8 mouse cellular contexts compared by ENCODE assay signal in the genomic region with DNA sequence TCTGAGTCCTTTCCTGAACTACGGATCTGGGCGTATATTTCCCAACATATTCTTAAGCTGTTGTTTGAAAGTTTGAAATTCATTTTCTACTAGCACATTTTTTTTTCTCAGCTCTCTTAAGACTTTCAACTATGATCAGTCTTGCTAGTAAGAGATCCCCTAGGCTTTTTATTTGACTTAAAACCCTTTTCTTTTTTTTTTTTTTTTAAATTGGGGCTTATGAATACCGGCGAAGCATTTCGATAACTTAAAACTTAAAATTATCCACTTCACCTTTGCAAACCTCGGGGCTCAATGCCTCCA. TPM values are rescaled to one million over a fixed set of nuclear protein-coding genes. Genes with fewer than 3 reads are reported as not detected.
DNase-seq lines count a peak whose midpoint lies in the region; ATAC-seq and TF ChIP-seq lines count a peak whose summit lies in the region.

No protein-coding gene starts in this region.

- H3K4me2 ChIP-seq in hindbrain, postnatal 0 days (ENCODE audit: low read depth, low read length): peak overlapping the region; percentile 63
- H3K4me2 ChIP-seq in midbrain, postnatal 0 days (ENCODE audit: low read depth, low read length, poor library complexity, severe bottlenecking): peak overlapping the region; percentile 81

- H3K27me3 ChIP-seq in embryonic facial prominence, embryonic 10.5 days (replicated peaks; ENCODE audit: low read depth, poor library complexity, severe bottlenecking): no peaks in the 10 kb centered on the region
- H3K27me3 ChIP-seq in hindbrain, postnatal 0 days (ENCODE audit: insufficient read depth, low read length): no peaks in the 10 kb centered on the region
- no peaks in the 10 kb centered on the region; the same call in 1 of the 2 replicates for H3K27me3 ChIP-seq in midbrain, postnatal 0 days (ENCODE audit: insufficient read depth, low read length)

- no peak for ATAC-seq in hindbrain, postnatal 0 days
- ATAC-seq in midbrain, postnatal 0 days (ENCODE audit: low FRiP score): no peak

- peak overlapping the region; percentile 93 for H3K27ac ChIP-seq in left cerebral cortex, adult 2 months
- H3K27ac ChIP-seq in embryonic facial prominence, embryonic 10.5 days (replicated peaks): peak overlapping the region; percentile 99
- H3K27ac ChIP-seq in hindbrain, postnatal 0 days: peak overlapping the region; percentile 99
- H3K27ac ChIP-seq in midbrain, postnatal 0 days (ENCODE audit: low read depth, low read length): peak overlapping the region; percentile 93; the same call in 1 of the 2 replicates

- H3K4me3 ChIP-seq in left cerebral cortex, adult 2 months: peak overlapping the region; percentile 64
- H3K4me3 ChIP-seq in embryonic facial prominence, embryonic 10.5 days: peak overlapping the region; percentile 97
- H3K4me3 ChIP-seq in hindbrain, postnatal 0 days (ENCODE audit: low read length): peak overlapping the region; percentile 92
- H3K4me3 ChIP-seq in midbrain, postnatal 0 days (ENCODE audit: low read depth, low read length): peak overlapping the region; percentile 83

- peak overlapping the region; percentile 86; the same call in 1 of the 2 replicates for H3K9ac ChIP-seq in hindbrain, postnatal 0 days (replicated peaks; ENCODE audit: low read length)
- peak overlapping the region; percentile 78; the same call in 1 of the 2 replicates for H3K9ac ChIP-seq in midbrain, postnatal 0 days (replicated peaks; ENCODE audit: low read length, poor library complexity, severe bottlenecking)

- peaks cover 46% of the 10 kb centered on the region for H3K4me1 ChIP-seq in embryonic facial prominence, embryonic 10.5 days
- 0 out of 2 replicates have a peak, but pooled peaks cover 3% of the 10 kb centered on the region for H3K4me1 ChIP-seq in hindbrain, postnatal 0 days (ENCODE audit: insufficient read depth, low read length)
- no peaks in the 10 kb centered on the region for H3K4me1 ChIP-seq in midbrain, postnatal 0 days (ENCODE audit: insufficient read depth, low read length)

- intact Hi-C loops in left cerebral cortex, adult 2 months (cut with DNase I): loop anchor here (1.0 kb wide), 2 partner anchors 165 to 218 kb away; no protein-coding TSS in a partner anchor
- intact Hi-C loops in left cerebral cortex, postnatal 10 days (cut with DNase I): loop anchor here (5.0 kb wide), 1 partner anchor 165 kb away; no protein-coding TSS in a partner anchor

- 8% methylated on average over 6 of the region's 6 CpGs for WGBS in embryonic facial prominence, embryonic 10.5 days
- 4% methylated on average over 6 of the region's 6 CpGs for WGBS in hindbrain, postnatal 0 days
- 2% methylated on average over 6 of the region's 6 CpGs for WGBS in midbrain, postnatal 0 days

- DNase-seq in left cerebral cortex, adult 2 months (ENCODE audit: extremely low spot score in 1 of 2, low spot score in 2 of 2): no peak
- DNase-seq in left cerebral cortex, postnatal 10 days (ENCODE audit: extremely low spot score in 1 of 2, low spot score in 2 of 2): no peak
- no peak for DNase-seq in embryonic facial prominence, embryonic 10.5 days (ENCODE audit: low spot score)
- no peak for DNase-seq in hindbrain, postnatal 0 days (ENCODE audit: low spot score)
- DNase-seq in midbrain, postnatal 0 days (ENCODE audit: low spot score): no peak
- DNase-seq in adrenal gland, postnatal 36 days: no peak
- no peak for DNase-seq in adrenal gland, postnatal 25 days
- no peak for DNase-seq in kidney, postnatal 4 days

- H3K36me3 ChIP-seq in embryonic facial prominence, embryonic 10.5 days (replicated peaks): no peaks in the 10 kb centered on the region
- H3K36me3 ChIP-seq in hindbrain, postnatal 0 days (ENCODE audit: insufficient read depth, low read length): no peaks in the 10 kb centered on the region
- no peaks in the 10 kb centered on the region for H3K36me3 ChIP-seq in midbrain, postnatal 0 days (ENCODE audit: insufficient read depth, low read length)

- no peaks in the 10 kb centered on the region for H3K9me3 ChIP-seq in embryonic facial prominence, embryonic 10.5 days
- no peaks in the 10 kb centered on the region for H3K9me3 ChIP-seq in hindbrain, postnatal 0 days (ENCODE audit: low read length)
- no peaks in the 10 kb centered on the region for H3K9me3 ChIP-seq in midbrain, postnatal 0 days (ENCODE audit: low read length)

- no peak for TF ChIP-seq CTCF in left cerebral cortex, adult 2 months (IDR thresholded peaks at IDR 0.05)
- no peak for TF ChIP-seq CTCF in hindbrain, postnatal 0 days (IDR thresholded peaks at IDR 0.05; ENCODE audit: low read depth)
- no peak for TF ChIP-seq CTCF in midbrain, postnatal 0 days (IDR thresholded peaks at IDR 0.05)

RNA-seq across cellular contexts. Expression of a gene that starts 0.6 kb away (rescaled TPM):
- 10 to 100 TPM; 21.4 to 23.8 TPM for total RNA-seq in left cerebral cortex, adult 2 months (2021)
- 10 to 100 TPM; 17.3 to 18.7 TPM for total RNA-seq in left cerebral cortex, postnatal 10 days (2021)
- polyA plus RNA-seq in embryonic facial prominence, embryonic 10.5 days (2016; fragmentation: Nextera tagmentation; extraction: Ambion mirVana): 13.5 and 14.6 TPM in 2 replicates
- 12.3 and 13.1 TPM in 2 replicates for total RNA-seq in hindbrain, postnatal 0 days (2014; rRNA removed)
- 11.7 and 12.3 TPM in 2 replicates for polyA plus RNA-seq in hindbrain, postnatal 0 days (2015; fragmentation: Nextera tagmentation; extraction: Ambion mirVana)
- 15.9 and 22.4 TPM in 2 replicates for total RNA-seq in midbrain, postnatal 0 days (2014; rRNA removed)
- polyA plus RNA-seq in midbrain, postnatal 0 days (2015; fragmentation: Nextera tagmentation; extraction: Ambion mirVana): 11.1 and 13.4 TPM in 2 replicates
- total RNA-seq in adrenal gland, postnatal 36 days (2021): 10 to 100 TPM; 15.7 to 16.6 TPM
- 19.0 and 19.1 TPM in 2 replicates for total RNA-seq in adrenal gland, postnatal 25 days (2021)
